Mouse (Mus musculus) kidney, adult 2 months (tissue): ENCODE data around the gene Gm5128. TPM values are rescaled to one million over a fixed set of nuclear protein-coding genes. Genes with fewer than 3 reads are reported as not detected.
"Not testable (repeated sequence)": the region's sequence is repeated elsewhere in the genome, so short reads cannot be mapped to it uniquely, and the experiment has no call there.

Experiments
- DNase-seq: peaks from one replicate; pipeline ENCODE4 v3.0.0; 2021
- H3K27ac ChIP-seq: fragments of 200-500 bp; 2 replicates; pipeline ENCODE4 v1.5.1; 2012; ENCODE audit warnings: low read depth, low read length, control low read depth, inconsistent platforms; ENCODE audit not compliant: insufficient read depth
- H3K27me3 ChIP-seq: fragments of 200-500 bp; replicated peaks from 2 replicates; pipeline ENCODE4 v1.6.1; 2012; ENCODE audit warnings: mild to moderate bottlenecking, moderate library complexity, low read length, inconsistent platforms; ENCODE audit not compliant: control insufficient read depth, insufficient read depth
- H3K36me3 ChIP-seq: fragments of 200-500 bp; 2 replicates; pipeline ENCODE4 v1.6.1; 2012; ENCODE audit warnings: mild to moderate bottlenecking, moderate library complexity, low read length, inconsistent platforms; ENCODE audit not compliant: control insufficient read depth, insufficient read depth
- H3K4me1 ChIP-seq: fragments of 200-500 bp; 2 replicates; pipeline ENCODE4 v1.6.1; 2011; ENCODE audit warnings: low read length; ENCODE audit not compliant: control insufficient read depth, insufficient read depth
- H3K4me3 ChIP-seq: fragments of 200-500 bp; 2 replicates; pipeline ENCODE4 v1.5.1; 2011; ENCODE audit warnings: mild to moderate bottlenecking, low read depth, low read length, control low read depth; ENCODE audit not compliant: insufficient read depth
- WGBS: fragments of 180-500 bp; shearing (Covaris S2); methylation state at CpG from one replicate; pipeline ENCODE4 v1.1.7; 2018; 5-methylcytosine and 5-hydroxymethylcytosine counted together
- polyA plus RNA-seq: library from polyadenylated mRNA; depleted of rRNA; stranded (reverse); fragments of >200 nt; gene quantifications from 2 replicates; pipeline ENCODE4 v1.2.3, GENCODE M21; 2012; rRNA removed

Gm5128 gene
- polyA plus RNA-seq, result not detected in 2 replicates

DNA sequence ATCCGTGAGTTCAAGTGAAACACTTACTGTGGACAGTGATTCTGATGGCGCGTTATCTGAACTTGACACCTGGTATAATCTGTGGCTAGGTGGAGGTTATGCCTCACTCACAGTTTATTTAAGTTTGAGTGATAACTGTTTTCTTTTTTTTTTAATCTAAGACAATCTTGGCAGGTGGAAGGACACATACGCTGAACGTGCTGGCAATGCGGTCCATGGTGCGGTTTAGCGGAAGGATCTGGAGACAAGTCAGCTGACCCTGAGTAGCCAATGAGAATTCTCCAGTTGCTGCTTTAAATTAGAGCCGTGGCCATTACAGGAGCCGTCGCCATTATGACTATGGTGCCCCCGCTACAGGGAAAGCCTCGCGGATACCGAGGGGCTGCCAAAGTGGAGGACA is at the start of gene Gm5128:
Gene Gm5128 (plus strand): TSS at position 301 of the 400 bp plus-strand sequence.
- no CpG with 5 or more reads among the region's 15 CpGs for WGBS
- H3K36me3 ChIP-seq, H3K27me3 ChIP-seq, H3K4me1 ChIP-seq, DNase-seq, H3K4me3 ChIP-seq, H3K27ac ChIP-seq: not testable (repeated sequence)

DNA sequence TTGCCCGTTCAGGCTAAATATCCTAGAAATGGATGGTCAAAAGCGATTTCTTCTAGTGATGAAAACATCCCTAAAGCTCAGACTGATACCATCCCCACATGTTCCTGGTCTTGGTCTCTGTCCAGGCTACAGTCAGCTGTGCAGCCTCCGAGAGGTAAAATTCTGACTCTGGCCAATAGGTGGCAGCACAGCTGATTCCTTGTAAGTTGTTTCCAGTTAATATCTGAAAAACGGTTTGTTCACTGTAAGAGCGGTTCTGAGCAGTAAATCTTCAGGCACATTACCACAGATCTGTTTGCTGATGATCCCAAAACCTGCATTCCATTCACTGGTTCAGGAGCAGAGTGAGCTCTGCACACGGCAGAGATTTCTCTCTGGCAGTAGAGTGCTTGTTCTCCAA is 12.4 kb upstream of the Gm5128 start:
- not testable (repeated sequence) for H3K27me3 ChIP-seq, H3K4me3 ChIP-seq, H3K27ac ChIP-seq, DNase-seq, H3K36me3 ChIP-seq, H3K4me1 ChIP-seq
- WGBS, result 23% methylated on average over 3 of the region's 6 CpGs

DNA sequence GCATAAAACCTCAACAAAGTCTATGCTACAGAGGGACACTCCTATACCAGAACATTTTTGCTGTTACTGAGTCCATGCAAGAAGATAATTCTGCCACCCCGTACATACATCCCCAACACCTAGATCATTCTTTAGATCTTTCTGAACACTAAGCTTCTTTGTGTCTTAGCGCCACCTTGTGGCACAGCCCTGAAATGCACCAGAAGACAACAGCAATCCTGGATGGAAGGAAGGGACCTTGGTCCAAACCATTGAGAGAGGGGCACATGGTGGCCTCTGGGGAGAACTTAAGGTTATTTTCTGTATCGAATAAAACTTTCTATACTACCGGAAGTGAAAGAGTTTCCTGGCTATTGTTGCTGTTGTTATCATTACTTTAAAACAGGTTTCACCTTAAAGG is 11.1 kb upstream of the Gm5128 start:
- WGBS, result no CpG with 5 or more reads among the region's 4 CpGs
- not testable (repeated sequence) for H3K27ac ChIP-seq, H3K4me3 ChIP-seq, DNase-seq, H3K36me3 ChIP-seq, H3K4me1 ChIP-seq, H3K27me3 ChIP-seq

DNA sequence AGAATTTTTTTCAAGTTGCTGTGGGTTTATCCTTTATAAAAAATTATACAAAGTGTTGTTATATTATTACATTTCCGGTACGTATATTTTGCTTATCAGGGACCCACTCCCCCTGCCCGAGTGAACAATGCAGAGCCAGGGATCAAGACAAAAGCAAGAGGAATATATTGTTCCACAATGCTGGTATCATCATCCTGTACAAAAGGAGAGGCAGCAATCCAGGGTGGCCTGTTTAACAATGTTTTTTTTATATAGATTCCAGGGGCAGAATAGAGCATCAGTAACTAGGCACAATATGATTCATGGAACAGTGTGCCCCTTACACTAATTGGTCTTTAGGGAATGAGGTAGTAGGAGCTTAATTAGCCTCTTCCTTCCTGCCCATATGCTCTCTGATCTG is 30.5 kb downstream of the Gm5128 start:
- H3K27me3 ChIP-seq, H3K27ac ChIP-seq, H3K4me3 ChIP-seq, DNase-seq, H3K4me1 ChIP-seq, H3K36me3 ChIP-seq: not testable (repeated sequence)
- no CpG with 5 or more reads among the region's 3 CpGs for WGBS

DNA sequence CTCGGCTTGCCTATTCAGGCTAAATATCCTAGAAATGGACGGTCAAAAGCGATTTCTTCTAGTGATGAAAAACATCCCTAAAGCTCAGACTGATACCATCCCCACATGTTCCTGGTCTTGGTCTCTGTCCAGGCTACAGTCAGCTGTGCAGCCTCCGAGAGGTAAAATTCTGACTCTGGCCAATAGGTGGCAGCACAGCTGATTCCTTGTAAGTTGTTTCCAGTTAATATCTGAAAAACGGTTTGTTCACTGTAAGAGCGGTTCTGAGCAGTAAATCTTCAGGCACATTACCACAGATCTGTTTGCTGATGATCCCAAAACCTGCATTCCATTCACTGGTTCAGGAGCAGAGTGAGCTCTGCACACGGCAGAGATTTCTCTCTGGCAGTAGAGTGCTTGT is 48.1 kb downstream of the Gm5128 start:
- not testable (repeated sequence) for H3K36me3 ChIP-seq, H3K4me1 ChIP-seq, DNase-seq, H3K27ac ChIP-seq, H3K4me3 ChIP-seq, H3K27me3 ChIP-seq
- 43% methylated on average over 3 of the region's 7 CpGs for WGBS

DNA sequence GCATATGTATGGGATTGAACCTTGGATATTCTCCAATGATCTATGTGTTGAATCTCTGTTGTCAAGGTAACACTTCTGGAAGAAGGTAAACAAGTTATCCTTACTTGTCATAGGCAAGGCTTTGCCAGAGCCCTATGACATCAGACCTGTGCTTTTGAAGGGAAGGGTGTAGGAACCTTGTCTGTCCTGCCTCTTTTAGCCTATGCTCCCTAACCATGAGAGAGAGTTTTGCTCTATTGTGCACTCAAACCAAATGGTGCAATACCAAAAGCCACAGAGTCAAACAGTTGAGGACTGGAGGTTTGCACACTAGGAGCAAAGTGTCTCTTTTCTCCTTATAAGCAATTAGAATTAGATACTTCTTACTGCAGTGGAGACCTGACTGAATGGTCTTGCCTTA is 48.7 kb downstream of the Gm5128 start:
- H3K36me3 ChIP-seq, H3K27me3 ChIP-seq, H3K4me3 ChIP-seq, H3K27ac ChIP-seq, H3K4me1 ChIP-seq, DNase-seq: not testable (repeated sequence)

DNA sequence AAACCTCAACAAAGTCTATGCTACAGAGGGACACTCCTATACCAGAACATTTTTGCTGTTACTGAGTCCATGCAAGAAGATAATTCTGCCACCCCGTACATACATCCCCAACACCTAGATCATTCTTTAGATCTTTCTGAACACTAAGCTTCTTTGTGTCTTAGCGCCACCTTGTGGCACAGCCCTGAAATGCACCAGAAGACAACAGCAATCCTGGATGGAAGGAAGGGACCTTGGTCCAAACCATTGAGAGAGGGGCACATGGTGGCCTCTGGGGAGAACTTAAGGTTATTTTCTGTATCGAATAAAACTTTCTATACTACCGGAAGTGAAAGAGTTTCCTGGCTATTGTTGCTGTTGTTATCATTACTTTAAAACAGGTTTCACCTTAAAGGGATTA is 49.4 kb downstream of the Gm5128 start:
- no CpG with 5 or more reads among the region's 4 CpGs for WGBS
- not testable (repeated sequence) for H3K27me3 ChIP-seq, H3K4me3 ChIP-seq, H3K36me3 ChIP-seq, H3K27ac ChIP-seq, H3K4me1 ChIP-seq, DNase-seq

Other genes starting within 250 kb of the Gm5128 start
- gene Gm15023, start 195.7 kb upstream of the Gm5128 start, polyA plus RNA-seq, result not detected in 2 replicates
- not detected in 2 replicates for gene Tceal6, start 162.6 kb upstream of the Gm5128 start, polyA plus RNA-seq
- not detected in 2 replicates for gene Pramel3, start 71.0 kb upstream of the Gm5128 start, polyA plus RNA-seq
- gene Gm7903, start 60.6 kb downstream of the Gm5128 start, polyA plus RNA-seq, result not detected in 2 replicates
- gene AV320801, start 121.3 kb downstream of the Gm5128 start, polyA plus RNA-seq, result not detected in 2 replicates
- gene Nxf7, start 225.5 kb downstream of the Gm5128 start, polyA plus RNA-seq, result not detected in 2 replicates